Mouse (Mus musculus): ENCODE data around the gene Tent5d.

Gene Tent5d

DNA sequence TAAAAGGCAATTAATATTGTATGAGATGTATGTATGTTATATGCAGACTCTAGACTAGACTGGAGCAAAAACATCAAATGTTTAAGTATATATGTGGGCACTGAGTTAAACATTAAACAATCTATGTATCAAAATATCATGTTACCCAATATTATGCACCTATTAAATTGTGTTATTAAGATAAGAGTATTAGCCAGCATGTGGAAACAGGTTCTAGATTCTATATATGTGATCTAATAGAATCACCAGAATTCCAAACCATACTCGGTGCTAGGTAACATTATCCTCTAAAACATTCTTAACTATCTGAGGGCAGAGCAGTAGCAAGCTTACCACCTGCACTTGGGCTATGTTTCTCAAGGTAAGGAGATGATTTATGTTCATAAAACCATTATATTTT is at the start of gene Tent5d:
TSS of gene Tent5d (plus strand) at position 301 of the 400 bp plus-strand sequence.
- no peak for DNase-seq (ENCODE audit: low spot score)

DNA sequence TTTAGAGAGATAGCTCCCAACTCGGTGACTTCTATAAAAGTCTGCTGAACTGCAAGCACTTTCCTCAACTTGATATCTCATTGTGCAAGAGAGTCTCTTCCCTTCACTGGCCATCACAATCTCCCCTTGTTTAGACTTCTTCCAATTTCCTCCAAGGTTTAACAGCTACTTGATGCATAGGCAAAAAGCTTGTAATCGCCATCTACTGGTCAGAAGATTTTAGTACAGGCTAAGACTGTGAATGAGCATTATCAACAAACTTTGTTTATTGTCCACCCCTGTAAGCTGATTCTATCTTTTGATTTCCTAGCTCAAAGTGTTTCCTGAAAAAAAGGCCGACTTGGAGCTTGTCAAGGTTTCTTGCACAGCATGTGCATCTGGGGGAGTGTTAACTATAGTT is 24.5 kb upstream of the Tent5d start:
- DNase-seq (ENCODE audit: low spot score), result no peak

DNA sequence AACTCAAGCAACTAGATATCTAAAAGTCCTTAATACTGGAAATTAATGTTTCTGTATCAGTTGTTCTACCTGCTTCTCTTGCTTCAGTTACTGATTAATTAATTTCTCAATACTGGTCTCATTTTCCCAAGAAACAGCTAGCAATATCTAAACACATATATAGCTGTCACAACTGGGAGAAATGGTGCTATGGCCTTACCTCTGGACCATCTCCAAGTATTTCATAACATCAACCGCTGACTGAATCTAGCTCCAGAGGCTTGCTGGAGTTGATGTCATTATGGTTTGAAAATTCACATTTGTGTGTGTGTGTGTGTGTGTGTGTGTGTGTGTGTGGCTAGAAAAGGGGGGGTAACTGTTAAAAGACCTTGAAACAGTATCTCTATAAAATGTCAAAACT is 2.3 kb upstream of the Tent5d start:
- DNase-seq (ENCODE audit: low spot score), result no peak

- no peak for DNase-seq (ENCODE audit: low spot score)
Observed at GRCm38 (mm10) chrX:107790750-107791493, 1.5 kb upstream of the Tent5d start.

- DNase-seq (ENCODE audit: low spot score), result no peak
Observed at GRCm38 (mm10) chrX:107795785-107796184, 3.4 kb downstream of the Tent5d start.

- DNase-seq (ENCODE audit: low spot score), result no peak
Observed at GRCm38 (mm10) chrX:107796919-107797318, 4.5 kb downstream of the Tent5d start.

DNA sequence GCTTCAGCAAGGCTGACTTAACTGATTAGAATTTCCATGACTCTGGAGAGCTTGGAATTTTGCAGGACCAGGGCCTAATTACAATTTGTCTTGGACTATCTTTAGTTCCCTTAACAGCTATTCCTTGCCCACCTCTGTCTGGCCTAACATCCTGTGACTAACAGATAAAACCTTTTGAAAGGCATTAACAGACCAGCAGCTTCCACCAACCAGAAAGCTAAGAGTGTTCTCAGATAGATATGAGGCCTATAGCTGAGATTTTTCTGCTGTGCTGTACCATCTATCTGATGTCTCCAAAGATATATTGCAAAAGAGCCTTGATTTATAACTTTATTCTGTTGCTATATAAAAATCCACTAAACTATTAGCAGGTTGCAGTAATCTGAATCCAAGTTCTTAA is 19.7 kb downstream of the Tent5d start:
- no peak for DNase-seq (ENCODE audit: low spot score)

GRCm38 (mm10) chrX:107815502-107816217 is 23.3 kb downstream of the Tent5d start:
- DNase-seq (ENCODE audit: low spot score), result no peak

- DNase-seq (ENCODE audit: low spot score), result peak; percentile 62
Observed at GRCm38 (mm10) chrX:107816218-107816554, 23.8 kb downstream of the Tent5d start, which contains the start of gene 2610002M06Rik. 2610002M06Rik (minus strand) TSS chrX:107816334.

- DNase-seq (ENCODE audit: low spot score), result no peak
Observed at GRCm38 (mm10) chrX:107816726-107817125, 24.3 kb downstream of the Tent5d start.

GRCm38 (mm10) chrX:107858165-107858564 is 65.8 kb downstream of the Tent5d start:
- no peak for DNase-seq (ENCODE audit: low spot score)

All from left cerebral cortex, adult 11 months (tissue).